Mouse (Mus musculus) CH12F3 (cell line): ENCODE results near the gene Atm.

ENCODE experiments used
- in situ Hi-C: fragments of 300-500 bp; cut with MboI; formaldehyde crosslinking; loops from 2 replicates; pipeline ENCODE4 v1.14.3; 2020; ENCODE audit warnings: low sequenced_read_pairs

Atm gene

GRCm38 (mm10) chr9:53409427-53409826 lies 127.1 kb downstream of the Atm start:
- in situ Hi-C loops = no loop called here

GRCm38 (mm10) chr9:53408953-53409361 lies 127.6 kb downstream of the Atm start:
- in situ Hi-C loops = no loop called here

- in situ Hi-C loops = no loop called here
Observed at GRCm38 (mm10) chr9:53408548-53408947, 128.0 kb downstream of the Atm start.

- in situ Hi-C loops = no loop called here
Observed at GRCm38 (mm10) chr9:53404753-53405722, 131.5 kb downstream of the Atm start.

- in situ Hi-C loops = no loop called here
Observed at GRCm38 (mm10) chr9:53404050-53404752, 132.3 kb downstream of the Atm start.

GRCm38 (mm10) chr9:53402991-53403390 lies 133.5 kb downstream of the Atm start:
- in situ Hi-C loops = no loop called here

- in situ Hi-C loops = no loop called here
Observed at GRCm38 (mm10) chr9:53402291-53402711, 134.2 kb downstream of the Atm start, which contains the start of gene 4930550C14Rik. 4930550C14Rik (plus strand) TSS chr9:53402325.

- in situ Hi-C loops = no loop called here
Observed at GRCm38 (mm10) chr9:53401146-53401545, 135.4 kb downstream of the Atm start.

GRCm38 (mm10) chr9:53400696-53401095 lies 135.8 kb downstream of the Atm start:
- in situ Hi-C loops = no loop called here

- in situ Hi-C loops = loop anchor here (5.0 kb wide), 1 partner anchor 142 kb away; no protein-coding TSS in a partner anchor
Observed at GRCm38 (mm10) chr9:53399537-53399936, 137.0 kb downstream of the Atm start.

- in situ Hi-C loops = loop anchor here (5.0 kb wide), 1 partner anchor 141 kb away; no protein-coding TSS in a partner anchor
Observed at GRCm38 (mm10) chr9:53398388-53398700, 138.2 kb downstream of the Atm start.

- in situ Hi-C loops = loop anchor here (5.0 kb wide), 1 partner anchor 141 kb away; no protein-coding TSS in a partner anchor
Observed at GRCm38 (mm10) chr9:53397685-53398387, 138.7 kb downstream of the Atm start.

GRCm38 (mm10) chr9:53390136-53390535 lies 146.4 kb downstream of the Atm start:
- in situ Hi-C loops = no loop called here
